Mouse (Mus musculus): ENCODE results near the gene Dusp18. TPM values are rescaled to one million over a fixed set of nuclear protein-coding genes. Genes with fewer than 3 reads are reported as not detected.
A peak's percentile ranks its signal among the peaks of the same experiment; 100 is the strongest.

The Dusp18 gene
- 1 to 10 TPM; 4.0 to 6.0 TPM for total RNA-seq (2021)
- long read RNA-seq, experiment 1, full-length matches to known transcripts = 1 of 3 reads
- long read RNA-seq, experiment 1, partial matches to known transcripts = 0 of 3 reads
- long read RNA-seq, experiment 1, other reads (novel, unspliced or antisense) = 2 of 3 reads
- long read RNA-seq, experiment 2 = 0 reads

DNA sequence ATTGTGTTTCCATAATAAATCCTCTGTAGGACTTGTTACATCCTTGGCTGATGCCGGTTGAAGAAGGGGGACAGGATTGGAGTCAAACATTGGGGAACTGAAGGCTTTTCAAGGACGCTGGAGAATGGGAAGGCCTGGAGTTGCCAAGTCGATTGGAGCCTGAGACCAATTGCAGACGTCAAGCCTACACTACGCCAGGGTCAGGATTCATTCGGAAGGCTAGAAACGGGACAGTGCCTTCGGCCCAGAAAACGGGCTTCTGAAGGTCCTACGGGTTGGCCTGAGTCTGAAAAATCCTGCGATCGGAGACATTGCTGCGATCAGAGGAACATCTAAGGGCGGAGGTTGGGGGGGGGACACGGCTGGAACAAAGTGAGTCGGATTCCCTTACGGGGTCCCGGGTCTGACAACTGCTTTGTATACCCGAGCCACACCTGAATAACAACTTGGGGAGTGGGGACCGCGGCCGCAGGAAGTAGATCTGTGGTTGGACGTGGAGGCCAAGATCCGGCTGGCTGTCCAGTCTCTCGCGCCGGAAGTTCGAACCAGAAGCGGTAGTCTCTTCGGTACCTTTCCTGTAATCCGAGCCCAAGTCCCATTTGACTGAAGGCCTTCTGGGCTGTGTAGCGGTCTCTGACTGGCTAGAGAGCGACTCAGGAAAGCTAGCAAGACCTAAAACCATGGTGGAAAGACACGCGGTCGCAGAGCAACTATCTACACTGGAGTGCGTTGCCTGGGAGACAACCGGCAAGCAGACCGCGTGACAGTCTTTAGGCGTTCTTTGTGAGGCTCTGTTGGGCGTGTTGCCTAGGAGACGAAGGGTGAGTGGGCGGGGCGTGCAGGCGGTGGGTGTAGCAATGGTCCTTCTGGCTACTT lies at the start of gene Dusp18, which contains the start of gene 4921536K21Rik:
TSS of gene Dusp18 (plus strand) at position 835 of the 876 bp plus-strand sequence.
TSS of gene 4921536K21Rik (minus strand) at position 693 of the 876 bp plus-strand sequence.
- DNase-seq = peak; percentile 95

DNA sequence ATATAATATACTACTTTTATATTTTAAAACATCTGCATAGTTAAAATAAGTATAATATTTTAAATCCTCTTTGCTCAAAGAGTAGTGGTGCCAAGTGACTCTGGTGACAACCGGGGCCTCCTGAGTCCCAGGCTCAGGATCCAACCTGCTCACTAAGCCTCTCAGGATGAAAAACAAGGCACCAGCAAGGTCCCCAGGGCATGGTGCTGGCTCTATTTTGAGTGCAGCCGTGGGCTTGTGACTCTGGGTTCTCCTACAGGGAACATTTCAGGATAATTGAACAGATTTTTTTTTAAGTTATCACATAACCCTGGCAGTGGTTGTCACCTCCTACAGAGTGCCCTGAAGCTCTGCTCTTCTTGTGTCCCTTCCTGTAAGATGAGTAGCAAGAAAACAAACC lies 48.7 kb upstream of the Dusp18 start:
- DNase-seq = no peak

DNA sequence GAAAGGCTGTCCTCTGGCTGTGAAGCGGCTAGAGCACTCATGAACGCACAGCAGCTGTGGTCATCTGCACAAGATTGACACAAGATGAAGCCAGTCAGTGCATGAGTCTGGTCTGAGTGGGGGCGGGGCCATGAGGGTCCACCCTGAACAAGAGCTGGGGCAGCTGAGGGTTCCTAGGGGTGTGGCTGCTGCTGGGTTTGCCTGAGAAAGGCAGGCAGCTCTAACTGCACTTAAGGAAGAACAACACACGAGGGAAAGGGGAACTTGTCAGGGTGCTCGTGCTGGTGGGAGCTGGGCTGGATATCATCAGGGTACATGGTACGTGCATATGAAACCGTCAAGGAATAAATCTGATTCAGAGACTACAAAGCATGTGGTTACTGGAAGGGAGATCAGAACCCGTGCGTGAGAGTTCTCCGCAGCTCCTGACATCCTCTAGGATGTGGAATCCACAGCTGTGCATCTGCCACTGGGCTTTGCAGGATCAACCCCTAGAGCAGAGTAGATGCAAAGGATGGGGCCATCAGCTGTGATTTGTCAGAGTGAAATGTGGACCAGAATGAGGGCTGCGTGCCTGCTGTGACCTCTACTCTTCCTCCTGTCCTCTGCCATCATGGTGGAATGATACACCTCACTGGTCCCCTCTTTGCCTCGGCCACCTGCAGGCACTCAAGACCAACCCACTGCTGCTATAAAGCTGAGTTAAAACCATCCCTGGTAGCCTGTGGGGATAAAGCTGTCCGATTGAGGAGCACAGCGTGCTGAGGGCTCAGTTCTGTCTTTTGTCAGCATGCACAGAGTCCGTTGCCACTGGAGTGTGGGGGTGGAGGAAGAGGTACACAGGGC lies 45.3 kb upstream of the Dusp18 start:
- no peak for DNase-seq

DNA sequence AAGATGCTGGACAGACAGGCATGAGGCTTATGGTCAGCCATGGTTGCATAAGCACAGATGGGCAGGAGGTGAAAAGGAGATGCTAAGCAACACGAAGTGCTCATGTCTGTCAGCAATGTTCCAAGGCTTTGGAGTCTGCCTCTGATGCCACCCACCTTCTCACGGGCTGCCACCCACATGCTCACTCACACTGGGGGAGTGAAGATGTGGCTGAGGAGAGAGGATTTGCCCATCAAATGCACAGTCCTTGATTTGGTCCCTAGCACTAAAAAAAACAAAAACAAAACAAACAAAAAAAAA lies 44.8 kb upstream of the Dusp18 start:
- no peak for DNase-seq

DNA sequence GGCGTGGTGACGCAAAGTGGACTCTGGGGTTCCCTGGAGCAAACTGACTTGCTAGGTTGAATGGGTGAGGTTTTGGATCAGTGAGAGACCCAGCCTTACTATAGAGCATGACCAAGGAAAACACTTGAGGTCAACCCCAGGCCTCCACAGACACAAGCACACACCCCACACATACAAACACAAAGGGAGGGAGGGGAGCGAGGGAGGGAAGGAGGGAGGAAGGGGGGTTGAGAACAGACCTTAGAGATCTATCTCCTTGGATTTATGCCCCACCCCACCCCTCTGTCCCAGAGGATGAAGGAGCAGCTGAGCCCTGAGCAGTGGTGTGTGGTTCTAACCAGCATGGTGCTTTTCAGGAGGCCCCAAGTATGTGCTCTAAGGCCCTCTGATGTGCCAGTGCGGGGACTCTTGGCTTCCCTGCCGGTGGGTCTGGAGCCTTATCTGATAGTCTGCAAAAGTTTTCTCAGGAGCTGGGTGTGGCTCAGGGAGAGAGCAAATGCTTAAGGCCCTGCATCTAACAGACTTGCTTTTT lies 44.2 kb upstream of the Dusp18 start:
- DNase-seq = no peak

DNA sequence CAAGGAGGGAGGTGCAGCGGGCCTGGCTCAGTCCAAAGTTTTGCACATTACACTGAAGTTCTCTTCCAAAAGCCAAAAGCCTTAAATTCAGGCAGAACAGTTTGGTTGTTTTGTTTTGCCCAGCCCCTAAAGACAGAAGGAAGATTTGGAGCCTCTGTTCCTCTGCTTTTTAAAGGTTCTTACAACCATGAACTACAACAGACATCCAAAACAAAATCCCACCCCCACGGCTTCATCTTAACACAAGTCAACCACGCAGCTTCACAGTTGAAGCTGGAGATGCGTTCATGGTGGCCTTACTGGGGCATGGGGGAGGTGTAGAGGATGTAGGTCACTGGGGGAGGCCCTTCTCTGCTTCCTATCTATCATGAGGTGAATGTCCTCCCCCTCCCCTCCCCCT lies 43.2 kb upstream of the Dusp18 start:
- no peak for DNase-seq

DNA sequence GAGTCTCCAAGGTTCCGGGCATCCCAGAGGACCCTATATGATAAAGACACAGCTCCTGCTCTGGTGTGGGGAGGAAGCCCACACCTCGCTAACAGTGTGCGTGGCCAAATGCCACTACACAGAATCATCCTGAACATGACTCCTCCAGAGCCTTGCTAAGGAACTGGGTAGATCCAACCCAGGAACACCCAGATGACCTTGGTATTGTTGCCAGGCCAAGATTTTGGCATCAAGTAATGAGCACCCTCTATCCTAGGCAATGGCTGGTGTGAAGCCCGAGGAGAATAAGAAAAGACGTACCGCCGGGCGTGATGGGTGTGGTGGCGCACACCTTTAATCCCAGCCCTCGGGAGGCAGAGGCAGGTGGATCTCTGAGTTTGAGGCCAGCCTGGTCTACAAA lies 42.0 kb upstream of the Dusp18 start:
- DNase-seq = no peak

DNA sequence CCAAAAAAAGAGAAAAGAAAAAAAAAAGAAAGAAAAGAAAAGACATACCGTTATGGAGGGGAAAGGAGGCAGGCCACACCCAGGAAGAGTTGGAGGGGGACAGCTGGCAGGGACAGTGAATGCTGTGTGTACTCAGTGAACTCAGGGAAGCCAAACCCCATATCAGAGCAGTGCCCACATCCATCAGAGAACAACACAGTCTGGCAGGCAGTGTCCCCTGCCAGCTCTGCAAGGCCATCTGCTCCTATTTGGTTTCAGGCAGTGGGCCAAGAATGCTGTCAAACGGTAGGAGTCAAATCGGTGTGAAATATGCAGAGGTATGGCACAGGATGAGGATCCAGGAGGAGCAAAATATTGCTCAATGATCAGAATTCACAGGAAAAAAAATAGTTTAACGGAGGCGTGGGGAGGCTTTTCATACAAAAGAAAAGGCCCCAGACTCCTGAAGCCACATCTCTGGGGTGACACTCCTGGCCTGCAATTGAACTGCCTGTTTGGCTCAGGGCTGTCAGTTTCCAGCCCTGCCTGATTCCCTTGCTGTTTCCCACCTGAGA lies 41.5 kb upstream of the Dusp18 start:
- DNase-seq = peak; percentile 71 to 79

DNA sequence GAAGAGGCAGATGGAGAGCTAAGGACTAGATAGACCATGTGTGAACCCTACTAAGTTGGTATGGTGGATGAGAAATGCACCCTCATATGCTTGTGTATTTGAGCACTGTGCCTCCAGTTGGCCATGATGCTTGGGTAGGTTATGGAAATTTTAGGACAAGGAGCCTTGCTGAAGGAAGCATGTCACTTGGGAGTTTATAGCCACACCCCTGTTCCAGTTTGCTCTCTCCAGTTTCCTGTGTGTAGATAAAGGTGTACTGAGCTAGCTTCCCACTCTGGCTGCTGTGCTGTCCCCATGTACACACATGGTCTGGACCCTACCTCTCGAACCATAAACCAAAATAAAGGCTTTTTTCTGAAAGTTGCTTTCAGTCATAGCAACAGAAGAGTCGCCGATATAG lies 40.9 kb upstream of the Dusp18 start:
- no peak for DNase-seq

DNA sequence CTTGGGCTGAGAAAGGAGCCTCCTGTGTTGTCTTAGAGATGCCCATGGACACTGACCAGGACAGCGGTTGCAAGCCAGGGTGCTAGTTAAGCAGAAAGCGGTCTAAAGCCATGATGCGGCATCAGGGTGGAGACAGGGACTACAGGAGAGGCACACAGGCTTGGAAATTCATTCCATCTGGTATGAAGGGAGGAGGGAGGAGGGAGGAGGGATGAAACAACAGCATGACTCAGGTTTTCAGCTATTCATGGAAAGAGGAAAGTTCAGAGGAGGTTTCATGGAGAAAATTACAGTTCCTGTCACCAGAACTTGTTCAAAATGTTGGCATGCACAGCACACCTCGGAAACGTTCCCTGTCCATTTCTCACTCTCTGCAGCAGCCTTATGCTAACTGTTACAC lies 39.2 kb upstream of the Dusp18 start:
- no peak for DNase-seq

DNA sequence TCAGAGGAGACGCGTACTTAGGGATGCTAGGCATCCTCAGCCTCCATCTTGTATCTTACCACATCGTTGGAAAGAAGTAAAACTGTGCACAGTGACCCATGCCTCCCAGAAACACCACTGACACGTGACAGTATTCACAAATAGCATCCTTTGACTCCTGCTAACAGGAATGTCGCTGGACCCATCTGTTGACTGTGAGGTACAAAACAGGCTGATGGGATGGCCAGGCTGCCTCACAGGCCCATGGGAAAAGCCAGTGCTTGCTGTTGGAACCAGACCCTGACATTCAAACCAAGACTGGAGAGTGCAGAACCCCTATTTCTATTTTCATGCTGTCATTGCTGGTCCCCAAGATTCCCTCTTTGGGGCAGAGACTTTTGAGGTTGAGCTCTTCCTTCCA lies 37.1 kb upstream of the Dusp18 start:
- no peak for DNase-seq

DNA sequence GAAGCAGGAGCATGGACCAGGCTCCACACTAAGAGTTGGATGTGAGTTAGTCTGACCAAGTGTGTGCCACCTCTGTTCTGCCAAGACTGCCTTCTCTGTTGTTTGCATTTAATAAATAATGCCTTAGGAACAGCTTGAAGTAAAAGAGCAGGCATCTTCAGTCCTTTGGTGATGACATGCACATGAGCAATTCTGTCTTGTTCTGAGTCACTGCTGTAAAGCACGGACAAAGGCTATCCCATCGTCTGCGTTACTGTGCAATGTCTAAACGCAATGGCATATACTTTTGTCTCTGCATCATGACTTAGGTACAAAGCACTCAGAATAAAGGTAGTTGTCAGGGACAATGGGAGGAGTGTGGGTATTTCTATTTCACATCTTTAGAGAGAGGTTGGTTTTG lies 35.3 kb upstream of the Dusp18 start:
- DNase-seq = no peak

DNA sequence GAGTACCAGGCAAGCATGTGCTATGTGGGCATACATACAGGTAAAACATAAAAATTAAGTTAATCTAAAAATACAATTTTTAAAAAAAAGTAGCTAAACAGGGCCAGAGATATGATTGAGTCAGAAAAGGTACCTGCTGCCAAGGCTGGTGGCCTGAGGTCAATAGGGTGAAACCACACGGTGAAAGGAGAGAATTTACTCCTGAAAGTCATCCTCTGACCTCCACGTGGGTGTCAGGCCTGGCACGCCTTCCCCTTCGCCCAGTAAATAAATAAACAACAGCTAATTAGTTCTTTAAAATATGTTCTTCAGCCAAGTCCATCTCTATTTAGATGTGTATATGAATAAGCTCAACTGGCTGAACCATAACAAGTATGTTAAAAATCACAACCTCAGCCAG lies 34.7 kb upstream of the Dusp18 start:
- DNase-seq = no peak

DNA sequence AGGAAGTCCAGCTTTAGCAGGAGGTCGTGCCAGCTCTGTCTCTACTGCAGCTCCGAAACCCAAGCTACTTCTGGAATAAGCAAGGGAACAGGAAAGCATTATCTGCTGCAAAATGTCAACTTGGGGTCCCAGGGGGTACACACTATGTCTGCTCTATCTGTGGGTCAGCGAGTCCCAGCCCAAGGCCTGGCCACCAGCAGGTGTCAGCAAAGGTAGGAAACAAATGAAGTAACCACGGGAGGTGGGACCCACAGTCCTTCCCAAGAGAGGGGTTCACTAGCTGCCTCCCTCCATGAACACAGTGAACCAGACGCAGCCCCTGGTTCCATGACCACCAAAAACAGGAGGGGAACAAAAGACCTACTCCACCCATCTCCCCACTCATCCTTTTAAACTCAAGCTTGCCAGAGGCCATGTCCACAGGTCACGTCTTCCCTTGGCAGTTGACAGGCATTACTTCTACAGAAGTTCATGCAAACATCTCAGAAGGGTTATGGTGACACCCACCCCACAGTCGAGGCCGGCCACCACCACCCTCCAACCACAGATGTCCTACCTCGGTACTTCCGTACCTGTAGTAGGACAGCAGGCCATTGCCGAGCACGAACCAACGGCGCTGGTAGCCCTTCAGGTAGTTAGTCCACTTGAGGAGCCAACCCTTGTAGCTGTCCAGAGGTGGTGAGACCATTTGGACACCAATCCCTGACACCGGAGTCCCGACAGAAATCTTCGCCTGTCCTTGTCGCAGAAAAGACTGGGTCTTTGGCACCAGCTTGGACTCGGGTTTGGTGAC lies 32.2 kb upstream of the Dusp18 start:
- DNase-seq = no peak

DNA sequence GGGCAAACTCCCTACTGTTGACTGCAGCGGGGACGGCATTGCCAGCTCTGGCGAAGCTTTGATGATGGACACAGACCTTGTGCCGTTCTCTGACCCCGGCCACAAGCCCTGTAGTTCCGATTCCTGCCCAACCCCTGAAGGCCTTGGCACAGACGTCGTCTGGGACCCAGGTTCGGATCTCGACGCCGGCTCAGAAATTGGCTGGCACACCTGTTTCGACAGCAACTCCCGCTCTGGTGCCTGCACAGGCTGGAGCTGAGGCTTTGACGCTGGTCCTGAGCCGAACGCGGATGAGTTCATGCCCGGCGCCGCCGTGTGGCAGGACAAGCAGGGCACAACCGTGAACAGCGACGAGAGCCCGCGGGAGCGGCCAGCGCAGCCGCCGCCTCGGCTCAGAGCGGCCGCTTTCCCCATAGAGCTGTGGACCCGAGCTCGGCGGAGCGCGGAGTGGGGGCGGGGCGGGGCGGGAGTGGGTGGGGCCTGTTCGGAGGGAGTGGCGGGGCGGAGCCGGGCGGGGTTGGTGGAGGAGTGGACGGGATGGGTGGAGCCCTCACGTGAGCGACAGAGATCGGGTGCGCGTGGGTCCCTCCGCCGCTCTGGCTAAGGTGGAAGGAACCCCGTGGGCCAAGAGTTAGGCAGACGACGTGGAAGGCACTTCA lies 31.5 kb upstream of the Dusp18 start, which contains the start of gene Osbp2:
TSS of gene Osbp2 (minus strand) at position 450 of the 659 bp plus-strand sequence.
- DNase-seq = peak; percentile 81 to 87

DNA sequence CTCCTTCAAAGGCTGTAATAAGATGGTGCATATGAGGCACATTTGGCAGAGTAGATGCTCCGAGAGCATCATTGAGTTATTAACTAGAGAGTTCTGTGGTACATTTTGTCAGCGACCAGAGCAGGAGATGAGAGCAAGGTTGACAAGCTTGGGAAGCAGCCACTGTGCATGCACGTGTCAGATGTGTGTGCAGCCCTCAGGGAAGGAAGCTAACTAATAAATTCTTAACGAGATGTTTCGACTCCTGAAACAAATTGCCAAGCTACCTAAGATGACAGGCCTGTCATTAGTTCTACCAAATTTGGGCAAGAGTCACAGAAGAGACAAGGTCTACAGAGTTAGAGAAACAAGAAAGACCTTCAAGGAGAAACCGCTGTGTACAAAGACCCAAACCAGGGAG lies 30.7 kb upstream of the Dusp18 start:
- DNase-seq = no peak

DNA sequence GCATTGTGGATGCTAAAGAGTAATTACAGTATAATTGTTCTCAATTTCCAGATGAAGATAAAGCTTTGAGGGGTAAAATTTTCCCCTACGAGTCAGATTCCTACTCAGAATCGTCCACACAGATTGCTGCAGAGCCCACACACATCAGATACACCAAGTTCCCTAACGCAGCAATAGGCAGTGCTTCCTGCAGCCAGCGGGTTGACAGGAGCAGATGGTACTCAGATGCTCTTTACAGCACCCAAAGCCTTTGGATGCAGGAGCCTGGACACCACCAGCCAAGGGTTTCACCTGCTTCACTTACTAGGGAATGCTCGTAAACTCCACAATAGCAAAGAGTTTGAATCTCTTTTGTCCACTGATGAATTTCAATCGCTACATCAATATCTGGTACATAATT lies 18.6 kb upstream of the Dusp18 start:
- no peak for DNase-seq

DNA sequence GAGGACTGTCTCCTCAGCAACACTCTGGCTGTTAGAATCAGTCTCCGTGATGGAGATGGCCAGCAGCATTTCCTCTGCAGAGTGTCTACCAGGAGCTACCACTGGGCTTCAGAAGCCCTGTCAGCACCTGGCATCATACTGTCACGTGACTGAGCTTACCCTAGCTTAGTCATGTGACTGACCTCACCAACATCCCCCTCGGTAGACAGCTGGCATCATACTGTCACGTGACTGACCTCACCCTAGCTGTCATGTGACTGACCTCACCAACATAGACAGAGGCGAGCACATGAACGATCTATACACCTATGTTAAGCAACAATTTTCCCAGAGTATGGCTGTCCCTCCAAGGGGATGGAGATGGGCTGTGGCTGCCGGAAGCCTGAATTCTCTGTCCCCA lies 16.4 kb upstream of the Dusp18 start:
- DNase-seq = no peak

DNA sequence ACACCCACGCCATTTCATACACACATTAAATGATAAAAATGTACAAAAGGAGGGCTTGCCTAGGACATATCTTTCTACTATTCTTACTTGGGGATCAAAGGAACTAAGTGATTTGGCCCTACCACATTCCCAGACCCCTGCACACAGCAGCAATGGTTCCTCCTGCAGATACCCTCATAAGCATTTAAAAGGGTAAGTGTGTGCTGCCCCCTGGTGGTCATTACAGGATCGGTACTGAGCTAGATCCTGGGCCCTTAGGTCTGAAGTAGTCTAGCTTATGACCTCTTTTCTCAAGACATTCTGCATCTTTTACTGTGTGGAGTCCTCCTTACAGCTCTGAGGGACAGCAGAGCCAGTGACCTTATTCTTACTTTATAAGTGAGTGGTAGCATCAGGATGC lies 15.2 kb upstream of the Dusp18 start:
- DNase-seq = peak; percentile 79 to 84

DNA sequence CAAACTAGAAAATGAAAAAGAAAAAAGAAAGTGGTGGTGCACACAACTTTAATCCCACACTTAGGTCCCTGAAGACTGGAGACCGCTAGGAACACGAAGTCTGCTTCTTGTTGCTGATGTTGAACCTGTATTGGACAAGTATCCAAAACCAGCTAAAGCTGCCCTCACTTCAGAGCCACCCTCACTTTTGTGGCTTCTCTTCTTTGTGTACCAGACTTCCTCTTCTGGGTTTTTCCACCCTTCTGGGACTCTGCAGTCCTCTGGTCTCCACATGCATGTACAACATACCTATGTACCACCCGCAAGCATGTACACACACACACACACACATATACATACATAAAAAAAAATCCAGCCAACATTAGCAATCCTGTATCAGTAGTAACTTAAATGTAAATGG lies 11.3 kb upstream of the Dusp18 start:
- no peak for DNase-seq

DNA sequence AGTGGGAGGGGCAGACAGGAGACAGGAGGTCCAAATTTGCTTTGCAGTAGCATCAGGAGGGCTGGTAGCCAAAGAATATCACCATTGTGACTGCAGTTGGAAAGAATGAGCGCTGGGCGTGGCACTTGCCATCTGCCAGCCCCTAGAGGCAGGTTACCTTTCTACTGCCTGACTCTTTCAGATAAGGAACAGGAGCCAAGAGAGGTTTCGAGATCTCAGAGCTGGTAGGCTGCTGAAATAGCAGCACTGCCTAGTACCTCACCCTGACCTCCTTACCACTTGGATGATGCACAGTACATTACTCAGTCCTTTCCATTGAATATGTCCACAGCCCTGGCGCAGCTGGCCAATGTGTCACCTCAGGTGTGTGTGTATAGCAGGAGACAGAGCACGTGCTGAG lies 7.7 kb upstream of the Dusp18 start:
- DNase-seq = peak; percentile 28 to 32
